Mouse (Mus musculus) heart, embryonic 12.5 days (tissue): ENCODE measurements around the gene Ogfod2. TPM values are rescaled to one million over a fixed set of nuclear protein-coding genes. Genes with fewer than 3 reads are reported as not detected.
A peak's percentile ranks its signal among the peaks of the same experiment; 100 is the strongest.

Experiments used
- ATAC-seq: fragments of 200-750 bp; cut with Nextera tagmentation; 2 replicates; pipeline ENCODE4 v1.8.0; 2017; ENCODE audit warnings: moderate TSS enrichment, moderate library complexity; ENCODE audit not compliant: insufficient number of reproducible peaks, low FRiP score
- H3K27ac ChIP-seq: fragments of 300-500 bp; sonication (generic); 2 replicates; pipeline ENCODE4 v1.5.1; 2016; ENCODE audit warnings: mild to moderate bottlenecking, moderate library complexity; ENCODE audit not compliant: poor library complexity, severe bottlenecking
- H3K27me3 ChIP-seq: fragments of 300-500 bp; sonication (generic); replicated peaks from 2 replicates; pipeline ENCODE4 v1.6.1; 2016; ENCODE audit warnings: mild to moderate bottlenecking, moderate library complexity
- H3K36me3 ChIP-seq: fragments of 300-500 bp; sonication (generic); 2 replicates; pipeline ENCODE4 v1.6.1; 2016; ENCODE audit warnings: mild to moderate bottlenecking, moderate library complexity
- H3K4me1 ChIP-seq: fragments of 300-500 bp; sonication (generic); replicated peaks from 2 replicates; pipeline ENCODE4 v1.6.1; 2016; ENCODE audit warnings: mild to moderate bottlenecking
- H3K4me2 ChIP-seq: fragments of 300-500 bp; sonication (generic); 2 replicates; pipeline ENCODE4 v1.6.1; 2016; ENCODE audit warnings: mild to moderate bottlenecking, moderate library complexity
- H3K4me3 ChIP-seq: fragments of 300-500 bp; sonication (generic); 2 replicates; pipeline ENCODE4 v1.5.1; 2016; ENCODE audit warnings: mild to moderate bottlenecking
- H3K9ac ChIP-seq: fragments of 300-500 bp; sonication (generic); 2 replicates; pipeline ENCODE4 v1.6.1; 2016; ENCODE audit warnings: mild to moderate bottlenecking, moderate library complexity
- H3K9me3 ChIP-seq: fragments of 300-500 bp; sonication (generic); replicated peaks from 2 replicates; pipeline ENCODE4 v1.6.1; 2016; ENCODE audit warnings: mild to moderate bottlenecking, moderate library complexity
- WGBS: fragments of 180-500 bp; shearing (Covaris S2); methylation state at CpG from one replicate; pipeline ENCODE4 v1.1.7; 2016; 5-methylcytosine and 5-hydroxymethylcytosine counted together
- polyA plus RNA-seq: library from polyadenylated mRNA; unstranded; fragments of >200 nt; fragmentation: Nextera tagmentation; extraction: Ambion mirVana; gene quantifications from 2 replicates; pipeline ENCODE4 v1.2.1, GENCODE M21; 2016

Ogfod2 gene
- polyA plus RNA-seq, 1 experiment from 2014 or later = 16.1 TPM

GRCm38 (mm10) chr5:124095596-124096232 lies 16.4 kb upstream of the Ogfod2 start, which contains the start of gene Abcb9:
Abcb9 (minus strand) TSS chr5:124095798.
- under 1% methylated on average over 42 of the region's 42 CpGs for WGBS
- Histone ChIP-seq H3K9ac (peak within 1 kb of the TSS; percentile 72), H3K4me2 (peak within 1 kb of the TSS; percentile 87), H3K27ac (no peak within 1 kb of the TSS), H3K27me3 (peaks cover 19% of the 10 kb centered on the region), H3K36me3 (no peaks in the 10 kb centered on the region), H3K4me3 (peak within 1 kb of the TSS; percentile 57), H3K9me3 (no peaks in the 10 kb centered on the region), H3K4me1 (peaks cover 18% of the 10 kb centered on the region)
- peak; percentile 90 for ATAC-seq

- ATAC-seq = no peak
- WGBS = 84% methylated on average over 2 of the region's 2 CpGs
- peaks cover 13% of the 10 kb centered on the region for H3K27me3 ChIP-seq
These were observed 13.2 kb upstream of the Ogfod2 start for GRCm38 (mm10) chr5:124098923-124099322.

GRCm38 (mm10) chr5:124100128-124101044 lies 11.7 kb upstream of the Ogfod2 start:
- Histone ChIP-seq H3K9me3 (no peaks in the 10 kb centered on the region), H3K27ac (no peak overlapping the region), H3K9ac (no peak overlapping the region), H3K27me3 (no peaks in the 10 kb centered on the region), H3K36me3 (peaks cover 4% of the 10 kb centered on the region; the same call in 1 of the 2 replicates), H3K4me3 (no peak overlapping the region), H3K4me1 (peaks cover 6% of the 10 kb centered on the region; the same call in 1 of the 2 replicates), H3K4me2 (no peak overlapping the region)
- WGBS = 86% methylated on average over 11 of the region's 11 CpGs
- no peak for ATAC-seq

More at GRCm38 (mm10) chr5:124098923-124099322, 13.2 kb upstream of the Ogfod2 start:
- H3K9ac ChIP-seq = no peak overlapping the region
- peaks cover 14% of the 10 kb centered on the region for H3K4me1 ChIP-seq
- no peak overlapping the region for H3K4me2 ChIP-seq
- H3K36me3 ChIP-seq = no peaks in the 10 kb centered on the region
- H3K27ac ChIP-seq = no peak overlapping the region
- H3K4me3 ChIP-seq = no peak overlapping the region
- H3K9me3 ChIP-seq = no peaks in the 10 kb centered on the region

GRCm38 (mm10) chr5:124102326-124102725 lies 9.8 kb upstream of the Ogfod2 start:
- Histone ChIP-seq H3K9me3 (no peaks in the 10 kb centered on the region), H3K4me1 (no peaks in the 10 kb centered on the region), H3K36me3 (peaks cover 4% of the 10 kb centered on the region; the same call in 1 of the 2 replicates), H3K27me3 (no peaks in the 10 kb centered on the region), H3K4me2 (no peak overlapping the region), H3K27ac (no peak overlapping the region), H3K9ac (no peak overlapping the region), H3K4me3 (no peak overlapping the region)
- WGBS = 76% methylated on average over 6 of the region's 6 CpGs
- ATAC-seq = no peak

GRCm38 (mm10) chr5:124103020-124103419 lies 9.1 kb upstream of the Ogfod2 start:
- H3K9me3 ChIP-seq = no peaks in the 10 kb centered on the region
- no peak overlapping the region for H3K27ac ChIP-seq
- H3K36me3 ChIP-seq = peaks cover 4% of the 10 kb centered on the region; the same call in 1 of the 2 replicates
- no peak overlapping the region for H3K9ac ChIP-seq
- no peak overlapping the region for H3K4me3 ChIP-seq
- no peak overlapping the region for H3K4me2 ChIP-seq
- H3K27me3 ChIP-seq = no peaks in the 10 kb centered on the region
- ATAC-seq = no peak
- H3K4me1 ChIP-seq = no peaks in the 10 kb centered on the region
- 70% methylated on average over 3 of the region's 3 CpGs for WGBS

- WGBS = 91% methylated on average over 9 of the region's 9 CpGs
- no peak overlapping the region for H3K9ac ChIP-seq
- no peaks in the 10 kb centered on the region for H3K9me3 ChIP-seq
- no peak overlapping the region for H3K27ac ChIP-seq
- peaks cover 4% of the 10 kb centered on the region; the same call in 1 of the 2 replicates for H3K36me3 ChIP-seq
- no peak for ATAC-seq
- no peaks in the 10 kb centered on the region for H3K4me1 ChIP-seq
- no peak overlapping the region for H3K4me3 ChIP-seq
- no peak overlapping the region for H3K4me2 ChIP-seq
- no peaks in the 10 kb centered on the region for H3K27me3 ChIP-seq
These were observed 8.5 kb upstream of the Ogfod2 start for GRCm38 (mm10) chr5:124103552-124103951.

DNA sequence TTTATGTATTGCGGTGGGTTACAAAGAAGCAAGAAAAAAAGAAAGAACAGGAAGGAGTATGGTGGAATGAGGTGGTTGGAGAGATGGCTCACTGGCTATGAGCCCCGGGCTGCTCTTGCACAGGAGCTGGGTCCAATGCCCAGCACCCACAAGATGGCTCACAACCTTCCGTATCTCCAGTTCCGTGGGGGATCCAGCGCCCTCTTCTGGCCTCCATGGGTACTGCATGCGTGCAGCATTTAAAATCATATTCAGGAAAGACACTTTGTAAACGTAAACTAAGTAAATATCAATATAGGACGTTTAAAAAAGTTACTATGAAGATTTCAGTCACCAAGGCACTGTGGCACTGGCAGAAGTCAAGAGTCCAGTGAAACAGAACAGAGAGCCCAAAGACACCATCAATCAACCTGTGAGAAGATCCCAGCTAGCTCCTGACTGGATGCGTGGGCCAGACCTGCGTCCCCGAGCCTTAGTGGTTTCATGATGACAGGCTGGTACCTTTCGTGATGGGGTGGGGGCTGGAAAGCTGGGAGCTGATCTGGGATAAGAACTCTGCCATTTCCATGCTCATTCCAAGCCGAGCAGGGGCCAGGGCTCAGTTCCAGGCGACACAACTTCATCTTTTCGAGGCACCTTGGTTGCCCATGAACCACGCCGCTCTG lies 888 bp upstream of the Ogfod2 start:
- H3K4me2 ChIP-seq = peak overlapping the region; percentile 97
- peak overlapping the region; percentile 95 for H3K4me3 ChIP-seq
- peak overlapping the region; percentile 66 for H3K9ac ChIP-seq
- no peaks in the 10 kb centered on the region for H3K9me3 ChIP-seq
- 28% methylated on average over 17 of the region's 17 CpGs for WGBS
- peaks cover 32% of the 10 kb centered on the region for H3K4me1 ChIP-seq
- no peaks in the 10 kb centered on the region for H3K27me3 ChIP-seq
- H3K36me3 ChIP-seq = peaks cover 12% of the 10 kb centered on the region; the same call in 1 of the 2 replicates
- peak overlapping the region; percentile 50 for H3K27ac ChIP-seq
- ATAC-seq = no peak

- Histone ChIP-seq H3K4me1 (peaks cover 43% of the 10 kb centered on the region), H3K36me3 (peaks cover 18% of the 10 kb centered on the region; the same call in 1 of the 2 replicates), H3K4me3 (peak overlapping the region; percentile 95), H3K9me3 (no peaks in the 10 kb centered on the region), H3K4me2 (peak overlapping the region; percentile 97), H3K27me3 (no peaks in the 10 kb centered on the region), H3K27ac (peak overlapping the region; percentile 86), H3K9ac (peak overlapping the region; percentile 85)
- WGBS = 1% methylated on average over 18 of the region's 18 CpGs
- ATAC-seq = no peak
These were observed 434 bp downstream of the Ogfod2 start for GRCm38 (mm10) chr5:124112531-124112930.

- 21% methylated on average over 14 of the region's 14 CpGs for WGBS
- peaks cover 46% of the 10 kb centered on the region for H3K4me1 ChIP-seq
- H3K4me3 ChIP-seq = peak overlapping the region; percentile 95
- H3K27me3 ChIP-seq = no peaks in the 10 kb centered on the region
- H3K9me3 ChIP-seq = no peaks in the 10 kb centered on the region
- H3K27ac ChIP-seq = peak overlapping the region; percentile 86
- H3K4me2 ChIP-seq = peak overlapping the region; percentile 97
- peak overlapping the region; percentile 85 for H3K9ac ChIP-seq
- H3K36me3 ChIP-seq = peaks cover 23% of the 10 kb centered on the region
- ATAC-seq = no peak
These were observed 933 bp downstream of the Ogfod2 start for GRCm38 (mm10) chr5:124113030-124113429.

DNA sequence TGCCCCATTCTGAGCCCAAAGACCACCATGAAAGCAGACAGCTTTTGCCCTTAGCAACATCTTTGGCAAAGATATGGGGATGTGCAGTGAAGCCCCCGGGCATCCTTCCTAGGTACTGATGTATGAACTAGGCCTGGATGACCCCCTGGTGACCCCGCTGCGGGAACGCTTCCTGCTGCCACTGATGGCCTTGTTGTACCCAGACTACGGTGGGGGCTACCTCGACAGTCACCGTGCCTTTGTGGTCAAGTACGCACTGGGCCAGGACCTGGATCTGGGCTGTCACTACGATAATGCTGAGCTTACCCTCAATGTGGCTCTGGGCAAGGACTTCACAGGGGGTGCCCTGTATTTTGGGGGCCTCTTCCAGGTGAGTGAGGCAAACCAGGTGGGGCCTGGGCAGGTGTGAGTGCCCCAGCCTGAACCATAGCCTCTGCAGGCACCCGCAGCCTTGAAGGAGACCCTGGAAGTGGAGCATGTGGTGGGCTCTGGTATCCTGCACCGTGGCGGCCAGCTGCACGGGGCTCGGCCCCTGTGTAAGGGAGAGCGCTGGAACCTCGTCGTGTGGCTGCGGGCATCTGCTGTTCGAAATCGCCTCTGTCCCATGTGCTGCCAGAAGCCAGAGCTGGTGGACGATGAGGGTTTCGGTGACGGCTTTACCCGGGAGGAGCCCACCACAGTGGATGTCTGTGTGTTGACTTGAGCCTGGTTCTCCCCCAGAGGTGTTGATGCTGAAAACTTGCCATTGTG lies 2.4 kb downstream of the Ogfod2 start:
- Histone ChIP-seq H3K4me1 (peaks cover 54% of the 10 kb centered on the region), H3K27me3 (no peaks in the 10 kb centered on the region), H3K36me3 (peaks cover 37% of the 10 kb centered on the region), H3K27ac (no peak overlapping the region), H3K9ac (no peak overlapping the region), H3K9me3 (no peaks in the 10 kb centered on the region), H3K4me2 (no peak overlapping the region), H3K4me3 (no peak overlapping the region)
- ATAC-seq = no peak
- 89% methylated on average over 24 of the region's 24 CpGs for WGBS
